11 mouse cellular contexts compared by ENCODE assay signal in genomic region chr5:115040756-115041155, GRCm38 (mm10). TPM values are rescaled to one million over a fixed set of nuclear protein-coding genes. Genes with fewer than 3 reads are reported as not detected.
DNase-seq lines count a peak whose midpoint lies in the region; ATAC-seq and TF ChIP-seq lines count a peak whose summit lies in the region.
"Had no signal": no experiment of that assay in that cellular context is flagged by ENCODE, and none has a peak within 500 bp of the region (broad histone marks: within the 10 kb centered on the region; RNA-seq: fewer than 3 reads in every experiment).

No protein-coding gene starts in this region.

- H3K4me2 ChIP-seq in kidney, embryonic 16.5 days (replicated peaks; ENCODE audit: low read depth, low read length): no peak overlapping the region
- no peak overlapping the region for H3K4me2 ChIP-seq in limb, embryonic 15.5 days
- H3K4me2 ChIP-seq in hindbrain, postnatal 0 days (ENCODE audit: low read depth, low read length): no peak overlapping the region
- no peak overlapping the region for H3K4me2 ChIP-seq in midbrain, embryonic 14.5 days (ENCODE audit: low read length)
- H3K4me2 ChIP-seq: neural tube, embryonic 15.5 days had no signal

- WGBS in kidney, embryonic 16.5 days: 64% methylated on average over 4 of the region's 4 CpGs
- WGBS in cerebellum, adult 2 months: 2% methylated on average over 4 of the region's 4 CpGs
- WGBS in limb, embryonic 15.5 days: 36% methylated on average over 4 of the region's 4 CpGs
- 50% methylated on average over 4 of the region's 4 CpGs for WGBS in hindbrain, postnatal 0 days
- WGBS in midbrain, embryonic 14.5 days: 88% methylated on average over 4 of the region's 4 CpGs

- no peak for TF ChIP-seq POLR2A in cerebellum, adult 2 months (IDR thresholded peaks at IDR 0.05; ENCODE audit: borderline replicate concordance, insufficient read depth, low read length)

- no peaks in the 10 kb centered on the region for H3K9me3 ChIP-seq in kidney, embryonic 16.5 days (ENCODE audit: low read length)
- H3K9me3 ChIP-seq in limb, embryonic 15.5 days: no peaks in the 10 kb centered on the region
- H3K9me3 ChIP-seq in hindbrain, postnatal 0 days (ENCODE audit: low read length): no peaks in the 10 kb centered on the region
- H3K9me3 ChIP-seq in midbrain, embryonic 14.5 days (ENCODE audit: control insufficient read depth, low read length): no peaks in the 10 kb centered on the region
- H3K9me3 ChIP-seq: neural tube, embryonic 15.5 days had no signal

- no peak overlapping the region for H3K27ac ChIP-seq in kidney, embryonic 16.5 days (ENCODE audit: low read length)
- no peak overlapping the region for H3K27ac ChIP-seq in cerebellum, adult 2 months (ENCODE audit: insufficient read depth, low read length)
- H3K27ac ChIP-seq in limb, embryonic 15.5 days: peak overlapping the region; percentile 57; the same call in 1 of the 2 replicates
- no peak overlapping the region for H3K27ac ChIP-seq in hindbrain, postnatal 0 days
- no peak overlapping the region for H3K27ac ChIP-seq in midbrain, embryonic 14.5 days (replicated peaks; ENCODE audit: low read depth, low read length)
- H3K27ac ChIP-seq: macrophage; neural tube, embryonic 15.5 days had no signal

- no peak overlapping the region for H3K9ac ChIP-seq in kidney, embryonic 16.5 days (replicated peaks; ENCODE audit: low read length)
- H3K9ac ChIP-seq in limb, embryonic 15.5 days: no peak overlapping the region
- H3K9ac ChIP-seq in hindbrain, postnatal 0 days (replicated peaks; ENCODE audit: low read length): no peak overlapping the region
- no peak overlapping the region for H3K9ac ChIP-seq in midbrain, embryonic 14.5 days (replicated peaks; ENCODE audit: low read length)
- H3K9ac ChIP-seq: neural tube, embryonic 15.5 days had no signal

- no peak for TF ChIP-seq CTCF in cerebellum, adult 2 months (IDR thresholded peaks at IDR 0.05; ENCODE audit: borderline replicate concordance, insufficient read depth, low read depth, low read length)
- TF ChIP-seq CTCF in hindbrain, postnatal 0 days (IDR thresholded peaks at IDR 0.05; ENCODE audit: low read depth): no peak

- no peak overlapping the region for H3K4me3 ChIP-seq in kidney, embryonic 16.5 days (ENCODE audit: low read length)
- H3K4me3 ChIP-seq in cerebellum, adult 2 months (replicated peaks; ENCODE audit: insufficient read depth, low read depth, low read length): no peak overlapping the region
- H3K4me3 ChIP-seq in limb, embryonic 15.5 days: no peak overlapping the region
- no peak overlapping the region for H3K4me3 ChIP-seq in hindbrain, postnatal 0 days (ENCODE audit: low read length)
- no peak overlapping the region for H3K4me3 ChIP-seq in midbrain, embryonic 14.5 days (replicated peaks; ENCODE audit: low read depth, low read length)
- H3K4me3 ChIP-seq: neural tube, embryonic 15.5 days had no signal

- H3K36me3 ChIP-seq in kidney, embryonic 16.5 days (ENCODE audit: insufficient read depth, low read length): peaks cover 4% of the 10 kb centered on the region; the same call in 1 of the 2 replicates
- H3K36me3 ChIP-seq in limb, embryonic 15.5 days: no peaks in the 10 kb centered on the region
- no peaks in the 10 kb centered on the region for H3K36me3 ChIP-seq in hindbrain, postnatal 0 days (ENCODE audit: insufficient read depth, low read length)
- no peaks in the 10 kb centered on the region for H3K36me3 ChIP-seq in midbrain, embryonic 14.5 days (ENCODE audit: control insufficient read depth, insufficient read depth, low read length)
- H3K36me3 ChIP-seq: neural tube, embryonic 15.5 days had no signal

- no peak for ATAC-seq in kidney, embryonic 16.5 days (ENCODE audit: low FRiP score, low TSS enrichment)
- no peak for ATAC-seq in limb, embryonic 15.5 days (ENCODE audit: insufficient number of reproducible peaks, low FRiP score, low TSS enrichment, low read depth)
- ATAC-seq in hindbrain, postnatal 0 days: no peak
- ATAC-seq in midbrain, embryonic 14.5 days (ENCODE audit: low FRiP score, low TSS enrichment): no peak

- DNase-seq in kidney, adult 9 months: peak; percentile 51
- DNase-seq in cerebellum, adult 2 months: peak; percentile 64 to 87
- peak; percentile 77 for DNase-seq in gastrocnemius, adult 18-20 months (ENCODE audit: low spot score)
- no peak for DNase-seq in hindbrain, postnatal 0 days (ENCODE audit: low spot score)
- DNase-seq in midbrain, embryonic 14.5 days: no peak

- no peaks in the 10 kb centered on the region for H3K27me3 ChIP-seq in kidney, embryonic 16.5 days (ENCODE audit: insufficient read depth, low read length)
- H3K27me3 ChIP-seq in cerebellum, adult 2 months (ENCODE audit: control insufficient read depth, insufficient read depth, low read length): no peaks in the 10 kb centered on the region
- no peaks in the 10 kb centered on the region for H3K27me3 ChIP-seq in limb, embryonic 15.5 days
- H3K27me3 ChIP-seq in hindbrain, postnatal 0 days (ENCODE audit: insufficient read depth, low read length): no peaks in the 10 kb centered on the region
- H3K27me3 ChIP-seq in midbrain, embryonic 14.5 days (ENCODE audit: control insufficient read depth, insufficient read depth, low read length): no peaks in the 10 kb centered on the region
- H3K27me3 ChIP-seq: neural tube, embryonic 15.5 days had no signal

- 0 out of 2 replicates have a peak, but pooled peaks cover 6% of the 10 kb centered on the region for H3K4me1 ChIP-seq in kidney, embryonic 16.5 days (ENCODE audit: insufficient read depth, low read length)
- H3K4me1 ChIP-seq in cerebellum, adult 2 months (ENCODE audit: control insufficient read depth, insufficient read depth, low read length): peaks cover 14% of the 10 kb centered on the region; the same call in 1 of the 2 replicates
- peaks cover 14% of the 10 kb centered on the region; the same call in 1 of the 2 replicates for H3K4me1 ChIP-seq in limb, embryonic 15.5 days
- H3K4me1 ChIP-seq in hindbrain, postnatal 0 days (ENCODE audit: insufficient read depth, low read length): no peaks in the 10 kb centered on the region
- no peaks in the 10 kb centered on the region for H3K4me1 ChIP-seq in midbrain, embryonic 14.5 days (ENCODE audit: control insufficient read depth, insufficient read depth, low read length)
- H3K4me1 ChIP-seq: neural tube, embryonic 15.5 days had no signal

RNA-seq across cellular contexts. Expression of gene Sppl3, which starts 29.8 kb away (rescaled TPM):
- polyA plus RNA-seq in kidney, embryonic 16.5 days (2015; fragmentation: Nextera tagmentation; extraction: Ambion mirVana): 12.3 and 13.6 TPM in 2 replicates
- 64.2 and 65.0 TPM in 2 replicates for polyA plus RNA-seq in cerebellum, adult 2 months (2012; rRNA removed)
- total RNA-seq in gastrocnemius, adult 18-20 months (2021): 10 to 100 TPM; 17.7 to 20.4 TPM
- polyA plus RNA-seq in limb, embryonic 15.5 days (2015; fragmentation: Nextera tagmentation; extraction: Ambion mirVana): 18.6 and 19.9 TPM in 2 replicates
- 136 and 147 TPM in 2 replicates for total RNA-seq in hindbrain, postnatal 0 days (2014; rRNA removed)
- polyA plus RNA-seq in hindbrain, postnatal 0 days (2015; fragmentation: Nextera tagmentation; extraction: Ambion mirVana): 30.1 and 31.1 TPM in 2 replicates
- 33.1 and 35.5 TPM in 2 replicates for polyA plus RNA-seq in midbrain, embryonic 14.5 days (2014; fragmentation: Nextera tagmentation; extraction: Ambion mirVana)

RNA-seq across cellular contexts. Expression of gene Gm10401, which starts 57.3 kb away (rescaled TPM):
- 28.2 and 34.7 TPM in 2 replicates for polyA plus RNA-seq in kidney, embryonic 16.5 days (2015; fragmentation: Nextera tagmentation; extraction: Ambion mirVana)
- not detected in 2 replicates for polyA plus RNA-seq in cerebellum, adult 2 months (2012; rRNA removed)
- total RNA-seq in gastrocnemius, adult 18-20 months (2021): not detected
- polyA plus RNA-seq in limb, embryonic 15.5 days (2015; fragmentation: Nextera tagmentation; extraction: Ambion mirVana): 36.8 and 48.3 TPM in 2 replicates
- total RNA-seq in hindbrain, postnatal 0 days (2014; rRNA removed): not detected in 2 replicates
- polyA plus RNA-seq in hindbrain, postnatal 0 days (2015; fragmentation: Nextera tagmentation; extraction: Ambion mirVana): 38.5 and 39.3 TPM in 2 replicates
- polyA plus RNA-seq in midbrain, embryonic 14.5 days (2014; fragmentation: Nextera tagmentation; extraction: Ambion mirVana): 59.4 and 72.9 TPM in 2 replicates
- polyA plus RNA-seq: frontal cortex, adult 2 months; testis, adult 2 months had no signal

Comparison
In these comparisons a context has a peak if more than half of its experiments do, and no peak if none do; other contexts are left out.
1. DNase-seq: peak in kidney, adult 9 months (single experiment), cerebellum, adult 2 months (2 of 2) and gastrocnemius, adult 18-20 months (single experiment); none in hindbrain, postnatal 0 days (single experiment) and midbrain, embryonic 14.5 days (single experiment).
2. RNA of gene Gm10401, which starts 57.3 kb away (polyA plus RNA-seq): 59.4 to 72.9 TPM in midbrain, embryonic 14.5 days, 36.8 to 48.3 TPM in limb, embryonic 15.5 days, 38.5 to 39.3 TPM in hindbrain, postnatal 0 days and 28.2 to 34.7 TPM in kidney, embryonic 16.5 days; not detected in cerebellum, adult 2 months; every median in the first group is over 10 times any median in the second.